In genomic region chr4:82220120-82220714, GRCm38 (mm10) we compare ENCODE assay signal across 12 mouse cellular contexts.
DNase-seq lines count a peak whose midpoint lies in the region; ATAC-seq and TF ChIP-seq lines count a peak whose summit lies in the region.
"Had no signal": no experiment of that assay in that cellular context is flagged by ENCODE, and none has a peak within 500 bp of the region (broad histone marks: within the 10 kb centered on the region; RNA-seq: fewer than 3 reads in every experiment).

No protein-coding gene starts in this region.

- 0 out of 4 replicates have a peak, but pooled peaks cover 0 to 2% of the 10 kb centered on the region in 2 experiments for H3K4me1 ChIP-seq in heart, embryonic 14.5 days (ENCODE audit: control insufficient read depth in 2 of 2, insufficient read depth in 2 of 2, low read length in 2 of 2)
- peaks cover 9% of the 10 kb centered on the region; the same call in 1 of the 2 replicates for H3K4me1 ChIP-seq in neural tube, embryonic 15.5 days
- H3K4me1 ChIP-seq in embryonic facial prominence, embryonic 14.5 days (ENCODE audit: control insufficient read depth, insufficient read depth, low read length) = peaks cover 17% of the 10 kb centered on the region
- H3K4me1 ChIP-seq in limb, embryonic 14.5 days (ENCODE audit: control insufficient read depth, insufficient read depth, low read length) = peaks cover 31% of the 10 kb centered on the region

- WGBS in heart, embryonic 14.5 days = 52% methylated on average over 7 of the region's 7 CpGs
- 82% methylated on average over 7 of the region's 7 CpGs for WGBS in neural tube, embryonic 15.5 days
- 48% methylated on average over 7 of the region's 7 CpGs for WGBS in embryonic facial prominence, embryonic 14.5 days
- 71% methylated on average over 7 of the region's 7 CpGs for WGBS in limb, embryonic 14.5 days

- no peaks in the 10 kb centered on the region for H3K27me3 ChIP-seq in heart, embryonic 14.5 days (ENCODE audit: control insufficient read depth, insufficient read depth, low read length)
- H3K27me3 ChIP-seq in neural tube, embryonic 15.5 days (replicated peaks) = no peaks in the 10 kb centered on the region
- no peaks in the 10 kb centered on the region for H3K27me3 ChIP-seq in embryonic facial prominence, embryonic 14.5 days (replicated peaks; ENCODE audit: control insufficient read depth, insufficient read depth, low read length)
- no peaks in the 10 kb centered on the region for H3K27me3 ChIP-seq in limb, embryonic 14.5 days (ENCODE audit: control insufficient read depth, insufficient read depth, low read length)

- TF ChIP-seq POLR2A in limb, embryonic 14.5 days (IDR thresholded peaks at IDR 0.05; ENCODE audit: borderline replicate concordance, extremely low read depth, insufficient read depth, insufficient read length) = no peak

- no peak for ATAC-seq in heart, embryonic 14.5 days (ENCODE audit: insufficient number of reproducible peaks, insufficient read depth, low FRiP score, low read depth)
- no peak for ATAC-seq in neural tube, embryonic 15.5 days (ENCODE audit: low FRiP score)
- ATAC-seq in embryonic facial prominence, embryonic 14.5 days (ENCODE audit: low read depth) = peak; percentile 44; the same call in 1 of the 2 replicates
- ATAC-seq in limb, embryonic 14.5 days (ENCODE audit: low FRiP score, low read depth) = no peak

- no peaks in the 10 kb centered on the region for H3K9me3 ChIP-seq in heart, embryonic 14.5 days (ENCODE audit: control insufficient read depth, low read length)
- no peaks in the 10 kb centered on the region for H3K9me3 ChIP-seq in neural tube, embryonic 15.5 days (replicated peaks)
- H3K9me3 ChIP-seq in embryonic facial prominence, embryonic 14.5 days (ENCODE audit: control insufficient read depth, low read length) = no peaks in the 10 kb centered on the region
- H3K9me3 ChIP-seq in limb, embryonic 14.5 days (ENCODE audit: control insufficient read depth, low read length) = no peaks in the 10 kb centered on the region

- DNase-seq in heart, adult 9 months (ENCODE audit: low spot score in 2 of 2) = no peak
- DNase-seq in neural tube, embryonic 10.5 days (ENCODE audit: extremely low spot score, low spot score) = peak; percentile 33
- peak; percentile 41 for DNase-seq in embryonic facial prominence, embryonic 14.5 days (ENCODE audit: low spot score)
- DNase-seq in limb, embryonic 14.5 days (ENCODE audit: low spot score) = no peak
- no peak for DNase-seq in B cell, adult 2 months
- DNase-seq: adrenal gland, adult 8-10 months; cerebellum, postnatal 25 days; gastrocnemius, postnatal 14 days had no signal

- H3K4me3 ChIP-seq in heart, embryonic 14.5 days (ENCODE audit: control insufficient read depth in 1 of 2, insufficient read depth in 1 of 2, low read depth in 1 of 2, low read length in 2 of 2) = no peak overlapping the region
- no peak overlapping the region for H3K4me3 ChIP-seq in neural tube, embryonic 15.5 days (replicated peaks)
- H3K4me3 ChIP-seq in embryonic facial prominence, embryonic 14.5 days (ENCODE audit: low read depth, low read length) = no peak overlapping the region
- H3K4me3 ChIP-seq in limb, embryonic 14.5 days (replicated peaks; ENCODE audit: low read length) = no peak overlapping the region

- peak overlapping the region; percentile 34 to 50; a peak in 2 of 4 replicates for H3K27ac ChIP-seq in heart, embryonic 14.5 days (replicated peaks in 1 of 2; ENCODE audit: control insufficient read depth in 1 of 2, insufficient read depth in 1 of 2, low read depth in 2 of 2, low read length in 2 of 2)
- H3K27ac ChIP-seq in neural tube, embryonic 15.5 days (replicated peaks) = no peak overlapping the region
- H3K27ac ChIP-seq in embryonic facial prominence, embryonic 14.5 days (replicated peaks; ENCODE audit: low read depth, low read length) = peak overlapping the region; percentile 75
- peak overlapping the region; percentile 48 for H3K27ac ChIP-seq in limb, embryonic 14.5 days (replicated peaks; ENCODE audit: low read depth, low read length)
- H3K27ac ChIP-seq: kidney, postnatal 0 days; macrophage had no signal

- no peak overlapping the region for H3K9ac ChIP-seq in heart, embryonic 14.5 days (ENCODE audit: low read length)
- no peak overlapping the region for H3K9ac ChIP-seq in neural tube, embryonic 15.5 days (replicated peaks)
- H3K9ac ChIP-seq in embryonic facial prominence, embryonic 14.5 days (ENCODE audit: low read depth, low read length) = no peak overlapping the region
- no peak overlapping the region for H3K9ac ChIP-seq in limb, embryonic 14.5 days (ENCODE audit: low read depth, low read length, severe bottlenecking)

- H3K4me2 ChIP-seq in heart, embryonic 14.5 days (ENCODE audit: low read length) = no peak overlapping the region
- no peak overlapping the region for H3K4me2 ChIP-seq in neural tube, embryonic 15.5 days
- no peak overlapping the region for H3K4me2 ChIP-seq in embryonic facial prominence, embryonic 14.5 days (ENCODE audit: low read depth, low read length)
- no peak overlapping the region for H3K4me2 ChIP-seq in limb, embryonic 14.5 days (replicated peaks; ENCODE audit: low read depth, low read length, severe bottlenecking)

- no peaks in the 10 kb centered on the region for H3K36me3 ChIP-seq in heart, embryonic 14.5 days (ENCODE audit: control insufficient read depth, insufficient read depth, low read length)
- H3K36me3 ChIP-seq in neural tube, embryonic 15.5 days = no peaks in the 10 kb centered on the region
- H3K36me3 ChIP-seq in embryonic facial prominence, embryonic 14.5 days (ENCODE audit: control insufficient read depth, insufficient read depth, low read length) = no peaks in the 10 kb centered on the region
- H3K36me3 ChIP-seq in limb, embryonic 14.5 days (ENCODE audit: control insufficient read depth, insufficient read depth, low read length) = no peaks in the 10 kb centered on the region

Comparison
In these comparisons a context has a peak if more than half of its experiments do, and no peak if none do; other contexts are left out.
1. DNase-seq: peak in neural tube, embryonic 10.5 days (single experiment) and embryonic facial prominence, embryonic 14.5 days (single experiment); none in heart, adult 9 months (0 of 2), limb, embryonic 14.5 days (single experiment) and B cell, adult 2 months (0 of 2).